Mouse (Mus musculus) lung, postnatal 0 days (tissue): ENCODE data around the gene Chic2.

ENCODE experiments used
- CTCF ChIP-seq: IDR thresholded peaks from 2 replicates; pipeline ENCODE4 v1.5.1; 2016; ENCODE audit warnings: antibody characterized with exemption, mild to moderate bottlenecking
- EP300 ChIP-seq: IDR thresholded peaks from 2 replicates; pipeline ENCODE4 v1.6.1; 2016; ENCODE audit warnings: antibody characterized with exemption, mild to moderate bottlenecking, control low read depth

- no peak for TF ChIP-seq CTCF
- no peak for TF ChIP-seq EP300
Measured at GRCm38 (mm10) chr5:75084871-75085520, 40.4 kb upstream of the Chic2 start.
